Mouse (Mus musculus): ENCODE measurements around the gene Tmem119. TPM values are rescaled to one million over a fixed set of nuclear protein-coding genes. Genes with fewer than 3 reads are reported as not detected.
"Not testable (repeated sequence)": the region's sequence is repeated elsewhere in the genome, so short reads cannot be mapped to it uniquely, and the experiment has no call there.

Tmem119 gene
- polyA plus RNA-seq, 1 experiment from 2014 or later, result 83.3 TPM

- Histone ChIP-seq H3K27ac (replicated peaks) (no peak overlapping the region), H3K36me3 (replicated peaks) (no peaks in the 10 kb centered on the region), H3K9me3 (peaks cover 2% of the 10 kb centered on the region; the same call in 1 of the 2 replicates), H3K27me3 (replicated peaks; ENCODE audit: low read depth, poor library complexity, severe bottlenecking) (peaks cover 17% of the 10 kb centered on the region; the same call in 1 of the 2 replicates), H3K4me1 (peaks cover 25% of the 10 kb centered on the region), H3K4me3 (no peak overlapping the region)
- 32% methylated on average over 27 of the region's 27 CpGs for WGBS
- no peak for DNase-seq (ENCODE audit: low spot score)
Observed at GRCm38 (mm10) chr5:113814111-113815040, 14.1 kb upstream of the Tmem119 start.

GRCm38 (mm10) chr5:113813608-113814007 is 13.3 kb upstream of the Tmem119 start:
- Histone ChIP-seq H3K27ac (replicated peaks) (no peak overlapping the region), H3K9me3 (peaks cover 2% of the 10 kb centered on the region; the same call in 1 of the 2 replicates), H3K27me3 (replicated peaks; ENCODE audit: low read depth, poor library complexity, severe bottlenecking) (peaks cover 15% of the 10 kb centered on the region; the same call in 1 of the 2 replicates), H3K4me1 (peaks cover 29% of the 10 kb centered on the region), H3K4me3 (no peak overlapping the region), H3K36me3 (replicated peaks) (no peaks in the 10 kb centered on the region)
- WGBS, result 25% methylated on average over 9 of the region's 9 CpGs
- no peak for DNase-seq (ENCODE audit: low spot score)

GRCm38 (mm10) chr5:113812638-113813037 is 12.3 kb upstream of the Tmem119 start:
- Histone ChIP-seq H3K4me1 (peaks cover 37% of the 10 kb centered on the region), H3K27ac (replicated peaks) (no peak overlapping the region), H3K9me3 (peaks cover 2% of the 10 kb centered on the region; the same call in 1 of the 2 replicates), H3K27me3 (replicated peaks; ENCODE audit: low read depth, poor library complexity, severe bottlenecking) (peaks cover 13% of the 10 kb centered on the region; the same call in 1 of the 2 replicates), H3K4me3 (no peak overlapping the region), H3K36me3 (replicated peaks) (no peaks in the 10 kb centered on the region)
- WGBS, result 85% methylated on average over 2 of the region's 2 CpGs
- DNase-seq (ENCODE audit: low spot score), result no peak

- H3K4me1 ChIP-seq, result peaks cover 44% of the 10 kb centered on the region
- H3K27me3 ChIP-seq (replicated peaks; ENCODE audit: low read depth, poor library complexity, severe bottlenecking), result peaks cover 13% of the 10 kb centered on the region; the same call in 1 of the 2 replicates
- 24% methylated on average over 11 of the region's 12 CpGs for WGBS
- not testable (repeated sequence) for H3K36me3 ChIP-seq (replicated peaks); DNase-seq (ENCODE audit: low spot score); H3K9me3 ChIP-seq; H3K4me3 ChIP-seq; H3K27ac ChIP-seq (replicated peaks)
Observed at GRCm38 (mm10) chr5:113811824-113812420, 11.6 kb upstream of the Tmem119 start.

- Histone ChIP-seq H3K4me3 (no peak overlapping the region), H3K9me3 (peaks cover 2% of the 10 kb centered on the region; the same call in 1 of the 2 replicates), H3K27me3 (replicated peaks; ENCODE audit: low read depth, poor library complexity, severe bottlenecking) (peaks cover 13% of the 10 kb centered on the region; the same call in 1 of the 2 replicates), H3K27ac (replicated peaks) (no peak overlapping the region), H3K36me3 (replicated peaks) (no peaks in the 10 kb centered on the region), H3K4me1 (peaks cover 42% of the 10 kb centered on the region)
- DNase-seq (ENCODE audit: low spot score), result no peak
- WGBS, result 88% methylated on average over 4 of the region's 4 CpGs
Observed at GRCm38 (mm10) chr5:113810111-113810510, 9.8 kb upstream of the Tmem119 start.

GRCm38 (mm10) chr5:113808177-113808576 is 7.9 kb upstream of the Tmem119 start:
- H3K4me1 ChIP-seq, result peaks cover 47% of the 10 kb centered on the region
- peak overlapping the region; percentile 84 for H3K27ac ChIP-seq (replicated peaks)
- H3K9me3 ChIP-seq, result peaks cover 2% of the 10 kb centered on the region; the same call in 1 of the 2 replicates
- H3K36me3 ChIP-seq (replicated peaks), result no peaks in the 10 kb centered on the region
- no peaks in the 10 kb centered on the region for H3K27me3 ChIP-seq (replicated peaks; ENCODE audit: low read depth, poor library complexity, severe bottlenecking)
- peak; percentile 80 for DNase-seq (ENCODE audit: low spot score)
- 46% methylated on average over 2 of the region's 2 CpGs for WGBS
- H3K4me3 ChIP-seq, result peak overlapping the region; percentile 33; the same call in 1 of the 2 replicates

GRCm38 (mm10) chr5:113807712-113808111 is 7.4 kb upstream of the Tmem119 start:
- 30% methylated on average over 9 of the region's 9 CpGs for WGBS
- Histone ChIP-seq H3K4me3 (peak overlapping the region; percentile 33; the same call in 1 of the 2 replicates), H3K27me3 (replicated peaks; ENCODE audit: low read depth, poor library complexity, severe bottlenecking) (no peaks in the 10 kb centered on the region), H3K9me3 (peaks cover 2% of the 10 kb centered on the region; the same call in 1 of the 2 replicates), H3K36me3 (replicated peaks) (no peaks in the 10 kb centered on the region), H3K4me1 (peaks cover 47% of the 10 kb centered on the region), H3K27ac (replicated peaks) (peak overlapping the region; percentile 84)
- peak; percentile 61 for DNase-seq (ENCODE audit: low spot score)

- H3K9me3 ChIP-seq, result peaks cover 2% of the 10 kb centered on the region; the same call in 1 of the 2 replicates
- H3K27me3 ChIP-seq (replicated peaks; ENCODE audit: low read depth, poor library complexity, severe bottlenecking), result no peaks in the 10 kb centered on the region
- DNase-seq (ENCODE audit: low spot score), result no peak
- 30% methylated on average over 10 of the region's 10 CpGs for WGBS
- peak overlapping the region; percentile 7 for H3K27ac ChIP-seq (replicated peaks)
- no peak overlapping the region for H3K4me3 ChIP-seq
- no peaks in the 10 kb centered on the region for H3K36me3 ChIP-seq (replicated peaks)
- peaks cover 47% of the 10 kb centered on the region for H3K4me1 ChIP-seq
Observed at GRCm38 (mm10) chr5:113806414-113806813, 6.1 kb upstream of the Tmem119 start.

- Histone ChIP-seq H3K36me3 (replicated peaks) (no peaks in the 10 kb centered on the region), H3K4me1 (peaks cover 53% of the 10 kb centered on the region), H3K27ac (replicated peaks) (no peak overlapping the region), H3K27me3 (replicated peaks; ENCODE audit: low read depth, poor library complexity, severe bottlenecking) (no peaks in the 10 kb centered on the region), H3K4me3 (no peak overlapping the region), H3K9me3 (no peaks in the 10 kb centered on the region; the same call in 1 of the 2 replicates)
- 89% methylated on average over 9 of the region's 9 CpGs for WGBS
- no peak for DNase-seq (ENCODE audit: low spot score)
Observed at GRCm38 (mm10) chr5:113805301-113805700, 5.0 kb upstream of the Tmem119 start.

GRCm38 (mm10) chr5:113804395-113804966 is 4.2 kb upstream of the Tmem119 start:
- H3K27ac ChIP-seq (replicated peaks), result no peak overlapping the region; the same call in 1 of the 2 replicates

GRCm38 (mm10) chr5:113799691-113800090 is 625 bp downstream of the Tmem119 start:
- 20% methylated on average over 5 of the region's 5 CpGs for WGBS
- Histone ChIP-seq H3K27me3 (replicated peaks; ENCODE audit: low read depth, poor library complexity, severe bottlenecking) (peaks cover 29% of the 10 kb centered on the region), H3K36me3 (replicated peaks) (peaks cover 13% of the 10 kb centered on the region), H3K4me1 (peaks cover 77% of the 10 kb centered on the region), H3K27ac (replicated peaks) (peak overlapping the region; percentile 86), H3K9me3 (no peaks in the 10 kb centered on the region), H3K4me3 (peak overlapping the region; percentile 65)
- peak; percentile 76 for DNase-seq (ENCODE audit: low spot score)

More at GRCm38 (mm10) chr5:113804395-113804966, 4.2 kb upstream of the Tmem119 start:
- WGBS, result 62% methylated on average over 7 of the region's 7 CpGs
- H3K36me3 ChIP-seq (replicated peaks), result no peaks in the 10 kb centered on the region
- peaks cover 61% of the 10 kb centered on the region for H3K4me1 ChIP-seq
- no peak overlapping the region for H3K4me3 ChIP-seq
- peaks cover 3% of the 10 kb centered on the region; the same call in 1 of the 2 replicates for H3K27me3 ChIP-seq (replicated peaks; ENCODE audit: low read depth, poor library complexity, severe bottlenecking)
- H3K9me3 ChIP-seq, result no peaks in the 10 kb centered on the region
- DNase-seq (ENCODE audit: low spot score), result no peak

- H3K27me3 ChIP-seq (replicated peaks; ENCODE audit: low read depth, poor library complexity, severe bottlenecking), result peaks cover 33% of the 10 kb centered on the region
Observed at GRCm38 (mm10) chr5:113798525-113798924, 1.8 kb downstream of the Tmem119 start.

More at GRCm38 (mm10) chr5:113798525-113798924, 1.8 kb downstream of the Tmem119 start:
- Histone ChIP-seq H3K36me3 (replicated peaks) (peaks cover 25% of the 10 kb centered on the region), H3K4me1 (peaks cover 77% of the 10 kb centered on the region), H3K9me3 (no peaks in the 10 kb centered on the region), H3K27ac (replicated peaks) (peak overlapping the region; percentile 86), H3K4me3 (peak overlapping the region; percentile 65)
- WGBS, result 76% methylated on average over 9 of the region's 9 CpGs
- no peak for DNase-seq (ENCODE audit: low spot score)

Measured in embryonic facial prominence, embryonic 10.5 days (tissue).